Mouse (Mus musculus) CH12.LX (cell line): Measurements from ENCODE around the gene Utp14a. TPM values are rescaled to one million over a fixed set of nuclear protein-coding genes. Genes with fewer than 3 reads are reported as not detected.

ENCODE experiments used
- DNase-seq: peaks from one replicate; pipeline ENCODE4 v3.0.0-alpha.2; 2013; ENCODE audit errors: extremely low read depth
- H3K27ac ChIP-seq: 2 replicates; pipeline ENCODE4 v1.5.1; 2012; ENCODE audit warnings: low read depth, mild to moderate bottlenecking, control low read depth, moderate library complexity; ENCODE audit not compliant: insufficient read depth
- H3K27me3 ChIP-seq: replicated peaks from 2 replicates; pipeline ENCODE3; 2012; ENCODE audit warnings: inconsistent platforms
- H3K36me3 ChIP-seq, 2 experiments: replicated peaks in 1 of 2; 2 replicates each; pipeline versions ENCODE3 to v1.6.1; 2012; ENCODE audit warnings: inconsistent platforms in 1 of 2, low read length in 1 of 2, mild to moderate bottlenecking in 1 of 2, mixed read lengths in 1 of 2, moderate library complexity in 1 of 2; ENCODE audit not compliant: control insufficient read depth in 1 of 2, insufficient read depth in 1 of 2
- H3K4me1 ChIP-seq, 2 experiments: 2 replicates each; pipeline ENCODE4 v1.6.1; 2012; ENCODE audit warnings: inconsistent platforms in 1 of 2, moderate library complexity in 1 of 2; ENCODE audit not compliant: insufficient read depth in 2 of 2, control insufficient read depth in 1 of 2
- H3K4me2 ChIP-seq: 2 replicates; pipeline ENCODE4 v1.6.1; 2012; ENCODE audit warnings: low read depth, mild to moderate bottlenecking, control low read depth; ENCODE audit not compliant: poor library complexity, insufficient read depth, severe bottlenecking
- H3K4me3 ChIP-seq, 3 experiments: fragments of 150-350 bp in 1 of 3; sonication (generic) in 1 of 3; replicated peaks in 1 of 3; 2 replicates each; pipeline versions ENCODE3 to v1.5.1; 2011 to 2012; ENCODE audit warnings: low read depth in 2 of 3, low read length in 2 of 3, mild to moderate bottlenecking in 2 of 3, moderate library complexity in 2 of 3, control low read depth in 1 of 3, improper control_type of control experiment in 1 of 3, inconsistent platforms in 1 of 3, mixed read lengths in 1 of 3; ENCODE audit not compliant: poor library complexity in 1 of 3
- H3K79me2 ChIP-seq: replicated peaks from 2 replicates; pipeline ENCODE4 v1.6.1; 2012; ENCODE audit warnings: mild to moderate bottlenecking, moderate library complexity; ENCODE audit not compliant: control insufficient read depth, poor library complexity, insufficient read depth, severe bottlenecking; ENCODE audit errors: extremely low read depth
- H3K9ac ChIP-seq: 2 replicates; pipeline ENCODE4 v1.6.1; 2012; ENCODE audit warnings: low read depth, mild to moderate bottlenecking, control low read depth, moderate library complexity; ENCODE audit not compliant: insufficient read depth
- H3K9me3 ChIP-seq: replicated peaks from 2 replicates; pipeline ENCODE3; 2012; ENCODE audit warnings: low read length, inconsistent platforms, mixed read lengths
- BHLHE40 ChIP-seq: IDR thresholded peaks from 2 replicates; pipeline ENCODE4 v1.6.1; 2011; ENCODE audit warnings: mild to moderate bottlenecking, low read depth, low read length, improper control_type of control experiment
- CHD2 ChIP-seq: IDR thresholded peaks from 2 replicates; pipeline ENCODE4 v1.6.1; 2011; ENCODE audit warnings: low read length, improper control_type of control experiment
- CTCF ChIP-seq, 2 experiments: IDR thresholded peaks in 1 of 2; conservative IDR thresholded peaks in 1 of 2; 2 replicates each; pipeline ENCODE4 v1.5.1; 2011 to 2012; ENCODE audit warnings: low read depth in 2 of 2, low read length in 2 of 2, improper control_type of control experiment in 1 of 2, inconsistent platforms in 1 of 2, mild to moderate bottlenecking in 1 of 2, moderate library complexity in 1 of 2
- ELF1 ChIP-seq: IDR thresholded peaks from 2 replicates; pipeline ENCODE4 v1.6.1; 2014; ENCODE audit warnings: low read depth, mild to moderate bottlenecking, inconsistent platforms, low read length, improper control_type of control experiment
- HCFC1 ChIP-seq: IDR thresholded peaks from 2 replicates; pipeline ENCODE4 v1.6.1; 2012; ENCODE audit warnings: low read depth, mild to moderate bottlenecking, inconsistent platforms, low read length, improper control_type of control experiment
- IRF4 ChIP-seq: IDR thresholded peaks from 2 replicates; pipeline ENCODE4 v1.6.1; 2014; ENCODE audit warnings: low read depth, mild to moderate bottlenecking, inconsistent platforms, low read length, improper control_type of control experiment
- JUN ChIP-seq: IDR thresholded peaks from 2 replicates; pipeline ENCODE4 v1.6.1; 2011; ENCODE audit warnings: low read depth, mild to moderate bottlenecking, low read length, improper control_type of control experiment, moderate library complexity; ENCODE audit not compliant: insufficient read depth
- KAT2A ChIP-seq: IDR thresholded peaks from 2 replicates; pipeline ENCODE4 v1.6.1; 2012; ENCODE audit warnings: low read length, improper control_type of control experiment, inconsistent platforms; ENCODE audit not compliant: insufficient replicate concordance
- MAX ChIP-seq: IDR thresholded peaks from 2 replicates; pipeline ENCODE4 v1.6.1; 2011; ENCODE audit warnings: low read length, improper control_type of control experiment
- MXI1 ChIP-seq: IDR thresholded peaks from 2 replicates; pipeline ENCODE4 v1.6.1; 2011; ENCODE audit warnings: mild to moderate bottlenecking, low read depth, low read length, improper control_type of control experiment
- MYC ChIP-seq: IDR thresholded peaks from 2 replicates; pipeline ENCODE4 v1.6.1; 2011; ENCODE audit warnings: low read depth, mild to moderate bottlenecking, improper control_type of control experiment, low read length
- NELFE ChIP-seq: IDR thresholded peaks from 2 replicates; pipeline ENCODE4 v1.6.1; 2011; ENCODE audit warnings: low read depth, low read length, improper control_type of control experiment
- POLR2A ChIP-seq: IDR thresholded peaks from 2 replicates; pipeline ENCODE4 v1.6.1; 2011; ENCODE audit warnings: low read depth, mild to moderate bottlenecking, improper control_type of control experiment, low read length
- POLR2AphosphoS2 ChIP-seq: IDR thresholded peaks from 2 replicates; pipeline ENCODE4 v1.6.1; 2011; ENCODE audit warnings: low read depth, low read length, improper control_type of control experiment
- TBP ChIP-seq: conservative IDR thresholded peaks from 2 replicates; pipeline ENCODE4 v1.6.1; 2011; ENCODE audit warnings: low read depth, low read length, improper control_type of control experiment
- TCF12 ChIP-seq: IDR thresholded peaks from 2 replicates; pipeline ENCODE4 v1.6.1; 2014; ENCODE audit warnings: low read depth, mild to moderate bottlenecking, inconsistent platforms, low read length, improper control_type of control experiment
- UBTF ChIP-seq: IDR thresholded peaks from 2 replicates; pipeline ENCODE4 v1.6.1; 2012; ENCODE audit warnings: low read depth, mild to moderate bottlenecking, inconsistent platforms, low read length, improper control_type of control experiment, moderate library complexity
- USF1 ChIP-seq: IDR thresholded peaks from 2 replicates; pipeline ENCODE4 v1.6.1; 2014; ENCODE audit warnings: low read depth, mild to moderate bottlenecking, inconsistent platforms, low read length, improper control_type of control experiment
- ZMIZ1 ChIP-seq: IDR thresholded peaks from 2 replicates; pipeline ENCODE4 v1.6.1; 2012; ENCODE audit warnings: low read depth, mild to moderate bottlenecking, inconsistent platforms, low read length, improper control_type of control experiment
- dilution Hi-C: fragments of 300-500 bp; cut with MboI; formaldehyde crosslinking; loops from 2 replicates; pipeline ENCODE4 v1.14.3; 2020; ENCODE audit warnings: low sequenced_read_pairs; ENCODE audit not compliant: extremely low pct_unique_long_range_greater_than_20kb, extremely low pct_ligation_motif_present
- in situ Hi-C: fragments of 300-500 bp; cut with MboI; formaldehyde crosslinking; loops from 3 replicates; pipeline ENCODE4 v1.14.3; 2019; ENCODE audit warnings: low sequenced_read_pairs, low pct_ligation_motif_present, low pct_unique_long_range_greater_than_20kb, mixed read lengths
- polyA plus RNA-seq: library from polyadenylated mRNA; unstranded; fragments of >175 nt; gene quantifications from 2 replicates; pipeline ENCODE4 v1.2.1, GENCODE M21; 2012; ENCODE audit warnings: low read depth; ENCODE audit not compliant: insufficient read length
- total RNA-seq, 2 experiments: library from RNA; depleted of rRNA; stranded (reverse); fragments of 300-350 nt in 1 of 2; fragments of >200 nt in 1 of 2; gene quantifications; 2 replicates each; pipeline ENCODE4 v1.2.3; 2012 to 2014

Gene Utp14a
- total RNA-seq (2012; rRNA removed) (29.3 and 36.2 TPM in 2 replicates), total RNA-seq (2014; rRNA removed) (44.2 and 52.9 TPM in 2 replicates), polyA plus RNA-seq (48.7 and 53.8 TPM in 2 replicates)

DNA sequence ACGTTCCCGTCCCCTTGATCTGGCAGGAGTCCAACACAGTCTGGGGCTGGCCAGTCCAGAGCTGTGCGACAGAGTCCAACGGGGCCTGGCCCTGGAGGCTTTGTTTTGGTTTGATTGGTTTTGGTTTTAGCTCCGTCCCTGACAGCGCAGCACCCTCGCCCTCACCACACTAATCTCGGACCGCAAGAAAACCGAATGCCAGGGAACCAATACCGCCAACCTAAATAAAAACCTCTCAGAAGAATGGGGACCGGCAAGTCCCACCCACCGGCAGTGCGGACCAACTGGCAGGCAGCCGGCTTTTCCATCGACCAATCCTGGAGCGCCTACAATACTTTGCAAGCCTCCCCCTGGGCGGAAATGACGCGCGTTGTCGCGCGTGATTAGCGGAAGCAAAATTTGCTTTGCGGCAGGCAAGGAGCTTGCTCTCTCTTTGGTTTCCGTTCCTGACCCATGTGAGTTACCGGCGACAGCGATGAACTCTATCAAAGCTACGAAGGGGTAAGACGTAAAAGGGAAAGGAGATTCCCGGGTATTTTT, at the start of gene Utp14a:
Utp14a (plus strand) TSS at position 395 of the 540 bp plus-strand sequence.
- no peaks in the 10 kb centered on the region for H3K27me3 ChIP-seq
- peaks cover 10% of the 10 kb centered on the region; the same call in 1 of the 2 replicates for H3K79me2 ChIP-seq
- peak within 1 kb of the TSS; percentile 61 to 90 (median 74) for H3K4me3 ChIP-seq
- TF ChIP-seq UBTF (no peak), MYC (peak; percentile 75; the same call in 1 of the 2 replicates), MAX (peak; percentile 59), ZMIZ1 (peak; percentile 67), MXI1 (peak; percentile 91), TBP (peak; percentile 71; the same call in 1 of the 2 replicates), CTCF (conservative IDR thresholded peaks at IDR 0.05 in 1 of 2, IDR thresholded peaks at IDR 0.05 in 1 of 2; ENCODE audit: low read depth in 2 of 2, low read length in 2 of 2) (no peak), TCF12 (peak; percentile 44; the same call in 1 of the 2 replicates), IRF4 (0 out of 2 replicates have a peak, but pooled peaks have one; percentile 8), NELFE (0 out of 2 replicates have a peak, but pooled peaks have one; percentile 56), ELF1 (peak; percentile 82), BHLHE40 (peak; percentile 66), KAT2A (peak; percentile 79; the same call in 1 of the 2 replicates), HCFC1 (peak; percentile 85), POLR2AphosphoS2 (no peak; the same call in 1 of the 2 replicates), JUN (no peak), CHD2 (0 out of 2 replicates have a peak, but pooled peaks have one; percentile 55), POLR2A (peak; percentile 87), USF1 (no peak)
- peak within 1 kb of the TSS; percentile 71 for H3K9ac ChIP-seq
- peaks cover 2 to 19% of the 10 kb centered on the region in 2 experiments for H3K36me3 ChIP-seq
- peak; percentile 92 for DNase-seq
- dilution Hi-C loops = no loop called here
- H3K4me2 ChIP-seq = peak within 1 kb of the TSS; percentile 70
- no peaks in the 10 kb centered on the region for H3K4me1 ChIP-seq
- in situ Hi-C loops = loop anchor here (10.0 kb wide), 1 partner anchor 262 kb away; no protein-coding TSS in a partner anchor
- no peaks in the 10 kb centered on the region for H3K9me3 ChIP-seq
- peak within 1 kb of the TSS; percentile 49 for H3K27ac ChIP-seq
